In genomic region chr9:80026017-80026416, GRCm38 (mm10) we compare ENCODE assay signal across 8 mouse cellular contexts. TPM values are rescaled to one million over a fixed set of nuclear protein-coding genes. Genes with fewer than 3 reads are reported as not detected.
A peak's percentile ranks its signal among the peaks of the same experiment; 100 is the strongest.
DNase-seq lines count a peak whose midpoint lies in the region; ATAC-seq and TF ChIP-seq lines count a peak whose summit lies in the region.

No protein-coding gene starts in this region.

- no peaks in the 10 kb centered on the region for H3K36me3 ChIP-seq in kidney, embryonic 15.5 days
- H3K36me3 ChIP-seq in liver, embryonic 14.5 days (replicated peaks; ENCODE audit: control insufficient read depth, insufficient read depth, low read depth), result no peaks in the 10 kb centered on the region

- no peak overlapping the region for H3K27ac ChIP-seq in kidney, embryonic 15.5 days
- no peak overlapping the region for H3K27ac ChIP-seq in liver, embryonic 14.5 days

- no peaks in the 10 kb centered on the region for H3K9me3 ChIP-seq in kidney, embryonic 15.5 days (replicated peaks)
- H3K9me3 ChIP-seq in liver, embryonic 14.5 days (ENCODE audit: control insufficient read depth, low read length), result no peaks in the 10 kb centered on the region

- H3K4me3 ChIP-seq in kidney, embryonic 15.5 days (replicated peaks), result no peak overlapping the region
- H3K4me3 ChIP-seq in liver, embryonic 14.5 days (ENCODE audit: insufficient read depth in 1 of 2, low read depth in 2 of 2, low read length in 2 of 2), result no peak overlapping the region

- no peaks in the 10 kb centered on the region for H3K27me3 ChIP-seq in Patski
- H3K27me3 ChIP-seq in kidney, embryonic 15.5 days, result no peaks in the 10 kb centered on the region
- no peaks in the 10 kb centered on the region for H3K27me3 ChIP-seq in liver, embryonic 14.5 days (ENCODE audit: control insufficient read depth, insufficient read depth, low read length)

- in situ Hi-C loops in Patski (cut with MboI; ENCODE audit: low pct_unique_long_range_greater_than_20kb), result no loop called here

- H3K4me2 ChIP-seq in kidney, embryonic 15.5 days, result no peak overlapping the region
- H3K4me2 ChIP-seq in liver, embryonic 14.5 days (ENCODE audit: low read depth), result no peak overlapping the region

- TF ChIP-seq CTCF in Patski (IDR thresholded peaks at IDR 0.05), result peak; percentile 82
- TF ChIP-seq CTCF in liver, embryonic 14.5 days (IDR thresholded peaks at IDR 0.05; ENCODE audit: low read depth), result peak; percentile 78

- peak; percentile 42 to 66 for DNase-seq in CD8-positive naive resting alpha-beta T cell, adult 2 months (ENCODE audit: low read depth in 2 of 2, low spot score in 2 of 2)
- peak; percentile 27 for DNase-seq in Patski (ENCODE audit: low read depth, low spot score)
- peak; percentile 13 to 64 for DNase-seq in cerebellum, postnatal 25 days
- peak; percentile 38 to 54 for DNase-seq in gastrocnemius, postnatal 4 days (ENCODE audit: low spot score in 2 of 2)
- peak; percentile 33 to 37 (median 33) for DNase-seq in liver, embryonic 14.5 days (ENCODE audit: low read depth in 3 of 3, low spot score in 3 of 3)
- peak; percentile 29 for DNase-seq in retina, adult 2 months (ENCODE audit: low read depth, low spot score)
- DNase-seq in yolk sac, embryonic 10.5 days (ENCODE audit: low spot score), result peak; percentile 66

- WGBS in kidney, embryonic 15.5 days, result 0% methylated on average over 2 of the region's 2 CpGs
- WGBS in liver, embryonic 14.5 days (ENCODE audit: insufficient replicate concordance), result 1% methylated on average over 2 of the region's 2 CpGs

- POLR2A ChIA-PET in Patski (lab: Charles Lee), result no interaction called here

- TF ChIP-seq EP300 in liver, embryonic 14.5 days (IDR thresholded peaks at IDR 0.05; ENCODE audit: low read depth), result no peak

- CTCF ChIA-PET in Patski (lab: Charles Lee), result interaction anchor here (1.1 to 1.2 kb wide), 2 partner anchors 11 to 248 kb away, joined by 3 read pairs; no protein-coding TSS in a partner anchor

- ATAC-seq in Patski, result peak; percentile 79
- ATAC-seq in kidney, embryonic 15.5 days (replicated peaks; ENCODE audit: low FRiP score), result peak; percentile 59; the same call in 1 of the 2 replicates
- ATAC-seq in liver, embryonic 14.5 days (ENCODE audit: insufficient read depth), result no peak

- H3K9ac ChIP-seq in kidney, embryonic 15.5 days, result no peak overlapping the region
- no peak overlapping the region for H3K9ac ChIP-seq in liver, embryonic 14.5 days (replicated peaks)

- 0 out of 2 replicates have a peak, but pooled peaks cover 9% of the 10 kb centered on the region for H3K4me1 ChIP-seq in kidney, embryonic 15.5 days
- H3K4me1 ChIP-seq in liver, embryonic 14.5 days (replicated peaks; ENCODE audit: control insufficient read depth in 2 of 2, insufficient read depth in 2 of 2, low read length in 1 of 2), result no peaks in the 10 kb centered on the region

RNA-seq across cellular contexts. Expression of gene Filip1, which starts 13.4 kb away (rescaled TPM):
- not detected for polyA plus RNA-seq in Patski (2021)
- 10 to 100 TPM; 75.3 to 94.0 TPM for total RNA-seq in gastrocnemius, postnatal 4 days (2021)
- 5.8 and 6.5 TPM in 2 replicates for polyA plus RNA-seq in kidney, embryonic 15.5 days (2015; fragmentation: Nextera tagmentation; extraction: Ambion mirVana)
- 0.17 and 0.29 TPM in 2 replicates for polyA plus RNA-seq in liver, embryonic 14.5 days (2012; rRNA removed)
- 0.37 and 0.66 TPM in 2 replicates for polyA plus RNA-seq in liver, embryonic 14.5 days (2014; fragmentation: Nextera tagmentation; extraction: Ambion mirVana)

RNA-seq across cellular contexts. Expression of gene Senp6, which starts 40.7 kb away (rescaled TPM):
- polyA plus RNA-seq in Patski (2021), result 120 TPM
- 100 to 1,000 TPM in 1 of 2 experiments, 10 to 100 TPM in 1; 92.6 to 103 TPM for total RNA-seq in gastrocnemius, postnatal 4 days (2021)
- polyA plus RNA-seq in kidney, embryonic 15.5 days (2015; fragmentation: Nextera tagmentation; extraction: Ambion mirVana), result 50.2 and 50.7 TPM in 2 replicates
- 7.6 and 15.2 TPM in 2 replicates for polyA plus RNA-seq in liver, embryonic 14.5 days (2012; rRNA removed)
- 14.6 and 17.1 TPM in 2 replicates for polyA plus RNA-seq in liver, embryonic 14.5 days (2014; fragmentation: Nextera tagmentation; extraction: Ambion mirVana)
